10 mouse cellular contexts compared by ENCODE assay signal in the genomic region with DNA sequence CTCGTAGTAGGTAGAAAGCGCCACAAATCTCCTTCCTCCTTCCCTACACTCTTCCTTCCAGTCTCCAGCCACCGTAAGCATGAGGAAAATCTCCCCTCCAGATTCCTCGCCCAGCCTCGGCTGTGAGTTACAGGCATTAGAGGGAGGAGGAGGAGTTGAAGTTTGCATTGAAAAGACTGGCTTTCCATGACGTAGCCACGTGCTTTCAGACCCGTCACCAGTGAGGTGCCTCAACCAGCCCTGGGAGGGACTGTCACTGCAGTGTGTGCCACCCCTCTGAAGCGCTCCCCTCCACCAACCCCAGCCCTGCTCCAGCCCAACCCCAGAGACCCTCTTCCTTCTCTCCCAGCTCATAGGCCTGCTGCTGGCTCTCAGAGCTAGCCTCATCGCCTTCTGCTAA. TPM values are rescaled to one million over a fixed set of nuclear protein-coding genes. Genes with fewer than 3 reads are reported as not detected.
DNase-seq lines count a peak whose midpoint lies in the region; ATAC-seq and TF ChIP-seq lines count a peak whose summit lies in the region.
"Had no signal": no experiment of that assay in that cellular context is flagged by ENCODE, and none has a peak within 500 bp of the region (broad histone marks: within the 10 kb centered on the region; RNA-seq: fewer than 3 reads in every experiment).

No protein-coding gene starts in this region.

- peaks cover 23% of the 10 kb centered on the region for H3K27me3 ChIP-seq in megakaryocyte, embryonic 14.5 days (replicated peaks)
- H3K27me3 ChIP-seq in forebrain, embryonic 14.5 days (replicated peaks; ENCODE audit: control insufficient read depth, insufficient read depth, low read length), result no peaks in the 10 kb centered on the region
- H3K27me3 ChIP-seq in intestine, embryonic 16.5 days (replicated peaks; ENCODE audit: control insufficient read depth, insufficient read depth, low read length), result 0 out of 2 replicates have a peak, but pooled peaks cover 9% of the 10 kb centered on the region
- H3K27me3 ChIP-seq in stomach, postnatal 0 days (ENCODE audit: control insufficient read depth, insufficient read depth, low read length), result no peaks in the 10 kb centered on the region

- peak; percentile 89 for DNase-seq in forebrain, embryonic 14.5 days (ENCODE audit: low spot score)
- peak; percentile 74 for DNase-seq in mesoderm, embryonic 11.5 days (ENCODE audit: low read depth, low spot score)
- DNase-seq in stomach, postnatal 0 days (ENCODE audit: low spot score), result peak; percentile 61
- DNase-seq in thymus, postnatal 0 days (ENCODE audit: low spot score), result no peak

- H3K9ac ChIP-seq in forebrain, embryonic 14.5 days (ENCODE audit: low read length), result peak overlapping the region; percentile 70
- peak overlapping the region; percentile 33; the same call in 1 of the 2 replicates for H3K9ac ChIP-seq in intestine, embryonic 16.5 days (ENCODE audit: low read depth, low read length)
- H3K9ac ChIP-seq in stomach, postnatal 0 days (ENCODE audit: low read length), result 0 out of 2 replicates have a peak overlapping the region, but pooled peaks have one; percentile 35

- WGBS in forebrain, embryonic 14.5 days, result 1% methylated on average over 10 of the region's 10 CpGs
- WGBS in intestine, embryonic 16.5 days, result 6% methylated on average over 10 of the region's 10 CpGs
- 6% methylated on average over 10 of the region's 10 CpGs for WGBS in stomach, postnatal 0 days

- peak overlapping the region; percentile 90 for H3K4me2 ChIP-seq in forebrain, embryonic 14.5 days (ENCODE audit: low read length)
- peak overlapping the region; percentile 72 for H3K4me2 ChIP-seq in intestine, embryonic 16.5 days (ENCODE audit: low read depth, low read length)
- peak overlapping the region; percentile 70 for H3K4me2 ChIP-seq in stomach, postnatal 0 days (replicated peaks; ENCODE audit: low read depth)

- no peak for TF ChIP-seq CTCF in stomach, postnatal 0 days (IDR thresholded peaks at IDR 0.05; ENCODE audit: low read depth)

- TF ChIP-seq EP300 in stomach, postnatal 0 days (optimal IDR thresholded peaks at IDR 0.05), result no peak

- peaks cover 8% of the 10 kb centered on the region for H3K9me3 ChIP-seq in megakaryocyte, embryonic 14.5 days
- H3K9me3 ChIP-seq in forebrain, embryonic 14.5 days (replicated peaks; ENCODE audit: control insufficient read depth, low read length), result no peaks in the 10 kb centered on the region
- H3K9me3 ChIP-seq in intestine, embryonic 16.5 days (ENCODE audit: control insufficient read depth, low read length), result no peaks in the 10 kb centered on the region
- H3K9me3 ChIP-seq in stomach, postnatal 0 days (ENCODE audit: control insufficient read depth, low read length), result no peaks in the 10 kb centered on the region

- peaks cover 2% of the 10 kb centered on the region; the same call in 1 of the 2 replicates for H3K4me1 ChIP-seq in megakaryocyte, embryonic 14.5 days
- peaks cover 10% of the 10 kb centered on the region for H3K4me1 ChIP-seq in forebrain, embryonic 14.5 days (ENCODE audit: control insufficient read depth, insufficient read depth, low read length)
- peaks cover 7% of the 10 kb centered on the region for H3K4me1 ChIP-seq in intestine, embryonic 16.5 days (ENCODE audit: control insufficient read depth, insufficient read depth, low read length)
- H3K4me1 ChIP-seq in stomach, postnatal 0 days (replicated peaks; ENCODE audit: control insufficient read depth, insufficient read depth), result no peaks in the 10 kb centered on the region

- H3K4me3 ChIP-seq in megakaryocyte, embryonic 14.5 days (replicated peaks), result peak overlapping the region; percentile 33
- peak overlapping the region; percentile 42 for H3K4me3 ChIP-seq in forebrain, embryonic 14.5 days (ENCODE audit: low read depth, low read length)
- peak overlapping the region; percentile 41 for H3K4me3 ChIP-seq in intestine, embryonic 16.5 days (ENCODE audit: low read length)
- H3K4me3 ChIP-seq in stomach, postnatal 0 days (ENCODE audit: low read depth, low read length), result peak overlapping the region; percentile 42

- peak overlapping the region; percentile 63 for H3K27ac ChIP-seq in forebrain, embryonic 14.5 days (ENCODE audit: low read depth, low read length)
- H3K27ac ChIP-seq in intestine, embryonic 16.5 days (ENCODE audit: low read length), result no peak overlapping the region
- H3K27ac ChIP-seq in stomach, postnatal 0 days (replicated peaks), result 0 out of 2 replicates have a peak overlapping the region, but pooled peaks have one; percentile 30

- H3K36me3 ChIP-seq in megakaryocyte, embryonic 14.5 days (replicated peaks; ENCODE audit: low read length), result no peaks in the 10 kb centered on the region
- H3K36me3 ChIP-seq in forebrain, embryonic 14.5 days (ENCODE audit: control insufficient read depth, insufficient read depth, low read length), result no peaks in the 10 kb centered on the region
- H3K36me3 ChIP-seq in intestine, embryonic 16.5 days (ENCODE audit: control insufficient read depth, insufficient read depth, low read length), result no peaks in the 10 kb centered on the region
- no peaks in the 10 kb centered on the region for H3K36me3 ChIP-seq in stomach, postnatal 0 days (ENCODE audit: control insufficient read depth, insufficient read depth, low read length)

- ATAC-seq in megakaryocyte, adult 5-6 weeks (ENCODE audit: poor library complexity, severe bottlenecking), result no peak
- peak; percentile 95 for ATAC-seq in forebrain, embryonic 14.5 days
- peak; percentile 64 for ATAC-seq in intestine, embryonic 16.5 days
- ATAC-seq in stomach, postnatal 0 days (ENCODE audit: low FRiP score, low TSS enrichment), result peak; percentile 83
- no peak for ATAC-seq in erythroblast, adult 5-6 weeks (replicated peaks; ENCODE audit: low FRiP score, poor library complexity, severe bottlenecking)
- ATAC-seq: Patski had no signal

RNA-seq across cellular contexts. Expression of a gene that starts 0.5 kb away (rescaled TPM):
- polyA plus RNA-seq in megakaryocyte, embryonic 14.5 days (2012; ENCODE audit: insufficient read depth, low replicate concordance), result not detected in 2 replicates
- not detected in 2 replicates for total RNA-seq in megakaryocyte, adult 5-6 weeks (2015)
- total RNA-seq in megakaryocyte, adult 5-6 weeks (2017), result not detected in 2 replicates
- polyA plus RNA-seq in forebrain, embryonic 14.5 days (2014; fragmentation: Nextera tagmentation; extraction: Ambion mirVana), result 18.9 and 27.6 TPM in 2 replicates
- 1.3 and 1.4 TPM in 2 replicates for polyA plus RNA-seq in intestine, embryonic 16.5 days (2015; fragmentation: Nextera tagmentation; extraction: Ambion mirVana)
- polyA plus RNA-seq in stomach, postnatal 0 days (2015; fragmentation: Nextera tagmentation; extraction: Ambion mirVana), result 1.3 TPM in 2 replicates
- 22.8 and 27.4 TPM in 2 replicates for polyA plus RNA-seq in thymus, postnatal 0 days (2015; fragmentation: Nextera tagmentation; extraction: Ambion mirVana)
- not detected in 2 replicates for total RNA-seq in erythroblast, adult 5-6 weeks (2015; ENCODE audit: low replicate concordance)
- not detected in 2 replicates for total RNA-seq in erythroblast, adult 5-6 weeks (2017; ENCODE audit: low replicate concordance)
- total RNA-seq: liver, adult 2 months had no signal
- polyA plus RNA-seq: liver, adult 2 months; Patski had no signal

Comparison
In these comparisons a context has a peak if more than half of its experiments do, and no peak if none do; other contexts are left out.
1. ATAC-seq: peak in forebrain, embryonic 14.5 days (single experiment), intestine, embryonic 16.5 days (single experiment) and stomach, postnatal 0 days (single experiment); none in megakaryocyte, adult 5-6 weeks (single experiment) and erythroblast, adult 5-6 weeks (single experiment).
2. Peak in every context shown above with its lines, with median percentiles within 50 percentile points of each other: H3K4me3 ChIP-seq, H3K4me2 ChIP-seq and H3K9ac ChIP-seq.